Mouse (Mus musculus) adrenal gland, adult 10 weeks (tissue): ENCODE results near the gene 4933416C03Rik. TPM values are rescaled to one million over a fixed set of nuclear protein-coding genes. Genes with fewer than 3 reads are reported as not detected.

Experiments
- polyA plus RNA-seq: library from polyadenylated mRNA; stranded (reverse); fragments of 350-450 nt; fragmentation: Illumina TruSeq; extraction: RNeasy Lipid Tissue Mini Kit (QIAGEN cat#74804); gene quantifications from one replicate; pipeline ENCODE4 v1.2.3, GENCODE M21; 2014; ENCODE audit warnings: low read depth, low replicate concordance

Gene 4933416C03Rik
- not detected for polyA plus RNA-seq

DNA sequence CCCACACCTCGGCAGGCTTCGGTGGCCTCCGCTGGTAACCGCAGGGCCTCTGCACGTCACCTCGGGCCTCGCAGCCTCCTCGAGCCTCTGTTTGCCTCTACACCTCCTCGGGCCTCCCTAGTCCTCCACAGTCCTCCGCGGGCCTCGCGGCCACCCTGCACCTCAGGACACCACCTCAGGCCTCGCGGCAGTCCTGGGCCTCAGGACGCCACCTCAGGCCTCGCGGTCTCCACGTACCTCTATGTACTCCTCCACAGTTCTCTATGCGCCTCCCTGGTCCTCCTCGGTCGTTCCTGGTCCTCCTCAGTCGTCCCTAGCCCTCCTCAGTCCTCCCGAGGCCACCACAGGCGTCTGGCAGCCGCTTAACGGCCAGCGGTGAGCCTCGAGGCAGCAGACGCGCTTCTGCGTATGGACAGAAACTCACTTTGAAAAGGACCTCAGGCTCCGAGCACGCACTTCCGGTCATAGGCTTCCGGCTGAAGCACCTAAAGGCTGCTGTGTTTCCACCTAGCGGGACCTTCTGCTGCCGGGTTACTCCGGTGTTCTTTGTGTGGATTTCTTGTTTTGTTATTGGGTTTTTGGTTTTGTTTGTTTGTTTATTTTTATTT lies at the start of gene 4933416C03Rik:
Gene 4933416C03Rik (minus strand): TSS at position 51 of the 608 bp plus-strand sequence.

Other genes starting within 250 kb of the 4933416C03Rik start
- 3.3 TPM for gene Ptprr, start 95.7 kb downstream of the 4933416C03Rik start, polyA plus RNA-seq
- 34.6 TPM for gene Ptprb, start 161.6 kb upstream of the 4933416C03Rik start, polyA plus RNA-seq